Mouse (Mus musculus) cerebellum, postnatal 25 days (tissue): ENCODE results near the gene Cd151.

Source experiments
- DNase-seq, 2 experiments: peaks; one replicate each; pipeline ENCODE4 v3.0.0; 2021; ENCODE audit warnings: mixed read lengths in 2 of 2

The Cd151 gene

GRCm38 (mm10) chr7:141467230-141468030, at the start of gene Cd151:
TSS of gene Cd151 (plus strand) at chr7:141467392.
- DNase-seq, result peak; percentile 70 to 83

DNA sequence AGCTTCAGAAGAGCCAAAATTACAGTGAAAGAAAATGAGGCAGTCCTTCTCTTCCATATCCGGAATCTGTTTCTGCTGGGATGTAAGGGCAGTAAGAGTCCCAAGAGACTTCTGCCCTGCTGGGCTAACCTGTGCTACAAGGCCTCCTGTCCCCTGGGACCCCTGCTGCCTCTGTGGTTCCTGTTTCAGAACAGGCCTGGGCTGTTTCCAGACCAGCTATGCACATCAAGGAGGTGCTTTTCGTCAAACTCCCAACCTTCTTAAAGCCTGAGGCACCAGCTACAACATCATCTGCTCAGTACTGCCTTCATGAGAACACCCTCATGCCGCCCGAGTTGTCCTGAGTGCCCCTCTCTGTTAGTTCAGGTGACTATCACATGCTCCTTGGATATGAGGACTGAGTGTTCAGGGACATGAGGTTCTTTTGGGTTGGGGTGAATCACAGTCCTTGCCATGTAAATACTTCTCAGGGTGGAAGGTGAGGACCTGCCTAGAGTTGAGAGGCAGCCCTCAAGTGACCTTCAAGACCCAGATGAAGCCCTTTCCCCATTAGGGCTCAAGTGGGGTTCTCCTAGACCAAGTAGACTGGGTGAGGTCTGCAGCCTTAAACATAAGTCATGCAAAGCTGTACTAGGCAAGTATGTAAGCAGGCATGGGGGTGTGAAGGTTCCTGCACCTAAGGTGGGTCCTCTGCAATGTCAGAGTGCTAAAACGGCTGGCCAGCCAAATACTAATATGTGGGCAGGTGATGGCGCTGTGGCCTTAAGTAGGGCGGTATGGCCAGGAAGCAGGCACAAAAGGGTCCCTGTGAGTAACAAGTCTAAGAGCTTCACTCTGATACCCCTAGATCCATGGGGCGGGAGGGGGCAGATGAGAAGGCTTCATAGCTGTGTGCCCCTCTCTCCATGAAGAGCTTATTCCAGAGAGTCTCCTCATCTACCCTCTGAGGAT, 49.2 kb upstream of the Cd151 start:
- peak in 1 of 2 experiments; percentile 47 for DNase-seq

GRCm38 (mm10) chr7:141418970-141419369, 48.2 kb upstream of the Cd151 start:
- peak; percentile 53 to 76 for DNase-seq

DNA sequence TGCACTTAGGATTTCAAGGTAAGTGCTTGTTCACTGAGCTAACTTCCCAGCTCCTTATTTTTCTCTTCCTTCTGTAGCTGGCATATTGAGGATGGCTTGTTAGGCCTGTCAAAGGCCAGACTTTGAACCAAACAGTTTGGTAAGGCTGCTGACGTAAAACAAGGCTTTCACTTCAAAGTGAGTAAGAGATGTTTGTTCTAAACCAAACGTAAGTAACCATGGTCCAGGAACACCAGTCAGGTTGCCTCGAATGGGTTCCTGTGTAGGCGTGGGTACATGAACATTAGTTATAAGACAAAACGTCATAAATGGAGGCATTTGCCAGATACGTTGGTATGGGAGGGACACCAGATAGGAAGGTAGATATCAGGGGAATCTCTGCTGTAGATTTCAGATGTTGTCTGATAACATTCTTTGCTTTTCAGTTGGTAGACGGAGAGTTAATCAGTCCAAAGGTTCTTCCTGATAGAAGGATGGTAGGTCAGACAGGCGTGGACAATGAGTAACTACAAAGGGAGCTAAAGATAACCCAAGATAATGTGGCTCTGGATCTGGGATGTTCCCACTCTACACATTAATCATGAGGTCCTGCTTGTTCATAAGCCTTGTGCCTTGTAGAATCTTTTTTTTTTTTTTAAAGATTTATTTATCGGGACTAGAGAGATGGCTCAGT, 47.0 kb upstream of the Cd151 start:
- no peak for DNase-seq

- DNase-seq, result no peak
These were observed 43.4 kb upstream of the Cd151 start for GRCm38 (mm10) chr7:141423811-141424210.

DNA sequence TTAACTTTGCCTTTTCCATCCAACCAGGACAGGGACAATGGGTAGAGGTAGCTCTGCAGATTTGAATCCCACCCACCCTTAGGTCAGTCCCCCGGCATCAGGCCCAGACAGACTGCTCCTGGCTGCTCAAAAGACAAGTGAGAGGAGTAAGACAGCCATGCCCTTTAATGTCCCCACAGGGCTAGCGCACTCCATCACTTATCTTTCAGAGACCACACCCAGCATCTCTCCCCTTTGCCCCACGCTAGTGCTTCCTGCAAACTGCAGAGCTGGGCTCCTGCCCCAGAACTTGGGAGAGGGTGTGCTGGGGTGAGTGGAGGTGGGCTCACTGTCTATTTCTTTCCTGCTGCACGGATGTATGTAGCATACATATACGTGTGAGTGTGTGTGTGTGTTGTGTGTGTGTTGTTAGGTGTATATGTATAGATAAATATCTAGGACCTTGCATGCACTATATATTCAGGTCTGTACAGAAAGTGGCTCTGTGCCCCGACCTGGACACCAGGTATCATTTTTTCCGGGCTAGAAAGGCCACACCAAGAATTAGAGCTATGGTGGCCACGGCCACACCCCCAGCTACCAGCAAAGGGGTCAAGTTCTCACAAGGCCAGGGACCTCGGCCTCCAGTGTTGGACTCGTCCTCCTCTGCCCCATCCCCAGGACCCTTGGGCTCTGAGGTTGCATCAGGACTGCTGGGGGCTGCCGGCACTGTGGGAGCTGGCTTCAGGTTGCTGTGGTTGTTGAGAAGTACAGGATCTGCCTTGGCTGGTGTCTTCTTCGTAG, 40.1 kb upstream of the Cd151 start:
- peak in 1 of 2 experiments; percentile 35 for DNase-seq

GRCm38 (mm10) chr7:141428701-141429100, 38.5 kb upstream of the Cd151 start:
- DNase-seq, result peak; percentile 53 to 57

DNA sequence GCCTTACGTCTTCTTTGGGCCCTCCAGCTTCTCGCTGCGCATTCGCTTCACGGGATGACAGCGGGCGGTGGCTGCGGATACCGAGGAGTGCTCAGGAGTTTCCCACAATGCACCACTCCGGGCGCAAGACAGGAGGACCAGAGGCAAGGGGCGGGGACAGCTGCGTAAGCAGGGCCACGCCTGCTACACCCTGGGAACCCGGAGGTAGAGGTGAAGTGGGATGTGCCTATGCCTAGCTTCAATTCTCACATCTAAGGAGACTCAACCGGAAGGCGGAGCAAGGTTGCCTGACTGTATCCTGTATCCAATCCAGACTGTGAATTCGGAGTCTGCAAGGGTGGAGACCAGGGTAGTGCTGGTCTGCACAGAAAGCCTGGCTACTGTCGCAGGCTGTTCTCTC, 37.9 kb upstream of the Cd151 start, which contains the start of gene Cend1:
Gene Cend1 (minus strand): TSS at position 182 of the 400 bp plus-strand sequence.
- DNase-seq, result peak; percentile 92 to 95

DNA sequence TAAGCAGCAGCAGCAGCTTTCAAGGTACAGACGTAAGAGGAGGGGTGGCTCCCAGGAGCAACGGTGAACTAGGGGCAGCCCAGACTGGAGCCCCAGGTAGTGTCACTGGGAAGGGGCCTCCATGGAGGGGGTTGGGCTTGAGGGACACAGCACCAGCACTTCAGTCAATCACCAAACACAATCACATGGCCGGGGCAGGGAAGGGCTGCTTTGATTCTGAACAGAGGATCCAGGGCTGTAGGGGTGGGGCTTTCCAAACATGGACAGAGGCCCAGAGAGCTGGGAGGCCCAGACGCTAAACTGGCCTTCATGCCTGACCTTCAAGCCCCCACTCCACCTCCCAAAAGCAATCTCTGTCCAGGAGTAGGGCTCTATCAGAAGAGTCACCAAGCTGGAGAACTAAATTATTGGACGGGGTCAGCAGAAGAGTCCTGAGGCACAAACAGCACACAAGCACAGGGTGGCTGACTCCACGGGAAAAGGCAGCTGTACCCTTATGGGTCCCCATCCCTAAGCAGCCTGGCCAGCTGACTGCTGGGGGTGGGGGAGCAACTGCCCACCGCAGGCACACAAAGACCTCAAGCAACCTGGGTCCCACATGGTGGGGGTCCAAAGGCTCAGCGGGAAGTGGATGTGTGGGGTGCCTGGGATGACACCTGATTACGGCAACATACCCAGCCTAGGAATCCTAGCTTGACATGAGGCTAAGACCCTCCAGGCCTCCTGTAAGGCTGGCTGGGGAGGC, 37.2 kb upstream of the Cd151 start:
- DNase-seq, result peak; percentile 33 to 45

DNA sequence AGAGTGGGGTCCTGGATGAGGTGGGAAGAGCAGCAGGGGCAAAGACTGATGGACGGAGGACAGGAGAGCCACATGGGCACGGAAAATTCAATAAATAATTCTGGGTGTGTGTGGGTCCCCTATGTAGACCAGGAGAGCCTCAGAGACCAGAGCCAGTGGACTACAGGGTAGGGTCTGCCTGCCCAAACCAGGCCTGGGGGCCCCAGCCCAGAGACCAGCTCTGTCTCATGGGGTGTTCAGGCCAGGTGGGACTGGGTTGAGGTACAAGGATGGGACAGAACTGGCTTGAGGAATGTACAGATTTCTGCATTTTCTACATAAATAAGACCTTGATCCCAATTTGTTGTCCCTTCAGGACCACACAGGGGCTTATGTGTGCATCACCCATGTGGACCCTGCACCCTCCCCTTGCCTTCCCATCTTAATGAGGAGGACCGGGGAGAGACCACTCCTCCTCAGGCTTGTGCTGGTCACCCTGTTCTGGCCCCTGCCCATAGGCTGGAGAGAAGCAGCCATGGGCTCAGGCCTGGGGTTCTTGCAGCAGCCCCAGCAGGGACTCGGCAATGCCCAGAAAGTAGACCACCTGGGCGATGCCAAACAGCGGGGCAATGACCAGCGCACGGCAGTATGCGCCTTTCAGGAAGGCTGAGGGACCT, 36.5 kb upstream of the Cd151 start:
- peak; percentile 39 to 42 for DNase-seq

DNA sequence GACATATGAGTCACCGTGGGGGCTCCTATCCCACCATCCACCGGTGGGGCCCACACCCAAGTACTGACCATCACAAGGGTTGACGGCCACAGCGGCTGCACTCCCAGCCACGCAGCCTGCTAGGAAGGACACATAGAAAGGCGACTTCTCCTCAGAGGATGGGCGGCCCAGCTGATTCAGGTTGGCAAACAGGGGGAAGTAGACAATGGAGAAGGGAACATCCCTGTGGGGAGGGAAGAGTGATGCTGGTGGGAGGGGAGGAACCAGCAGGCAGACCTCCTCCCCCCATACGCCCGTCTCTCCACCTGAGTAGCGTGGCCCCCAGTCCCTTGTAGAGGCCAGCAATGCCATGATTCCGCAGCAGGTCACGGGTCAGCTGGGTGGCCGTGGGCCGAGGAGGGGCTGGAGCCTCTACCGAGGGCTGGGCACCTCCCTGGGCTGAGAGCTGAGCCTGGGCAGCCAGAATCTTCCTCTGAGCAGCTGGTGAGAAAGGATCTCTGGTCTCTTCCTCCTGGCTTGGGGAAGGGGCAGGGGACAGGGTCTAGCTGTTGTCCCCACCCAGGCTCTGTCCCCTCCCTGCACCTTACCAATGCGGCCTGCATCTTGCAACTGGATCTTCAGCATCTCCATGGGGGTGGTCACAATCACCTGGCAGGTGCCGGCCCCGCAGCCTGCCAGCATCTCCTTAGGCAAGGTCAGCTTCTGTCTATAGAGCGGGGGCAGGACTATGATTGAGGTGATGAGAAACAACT, 35.6 kb upstream of the Cd151 start:
- peak in 1 of 2 experiments; percentile 47 for DNase-seq

GRCm38 (mm10) chr7:141432186-141432611, 35.0 kb upstream of the Cd151 start:
- peak; percentile 70 to 78 for DNase-seq

DNA sequence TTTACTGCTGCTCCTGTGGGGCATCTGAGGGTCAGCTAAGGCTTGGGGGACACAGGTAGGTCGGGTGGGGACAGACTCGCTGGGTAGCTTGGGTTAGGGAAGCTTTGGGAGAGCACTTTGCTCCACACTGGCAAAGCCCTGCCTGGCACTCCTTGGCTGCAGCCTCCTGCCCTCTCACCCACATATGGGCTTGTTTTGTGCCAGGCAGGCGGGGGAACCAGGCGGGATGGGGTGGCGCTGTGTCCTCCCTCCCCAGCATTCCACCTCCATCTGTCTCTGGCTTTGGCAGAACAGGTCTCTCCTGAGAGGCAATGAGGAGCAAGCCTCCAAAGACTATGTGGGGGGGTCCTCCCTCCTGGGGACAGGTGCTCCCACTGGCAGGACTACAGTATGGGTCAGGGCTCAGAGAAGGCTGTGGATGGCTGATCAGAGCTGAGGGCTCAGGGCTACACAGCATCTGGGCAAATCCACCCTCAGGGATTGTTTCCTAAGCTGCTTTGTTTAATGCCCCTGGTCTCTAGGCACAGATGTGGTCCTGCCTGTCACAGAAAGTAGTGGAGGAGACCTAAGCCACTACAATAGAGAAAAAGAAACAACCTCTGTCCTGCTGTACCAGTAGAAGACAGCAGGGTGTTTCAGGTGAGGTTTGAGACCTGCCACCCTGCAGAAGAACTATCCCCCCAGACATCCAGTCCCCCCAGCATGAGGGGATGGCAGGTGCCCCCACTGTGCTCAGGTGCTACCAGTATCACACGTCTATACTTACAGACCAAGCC, 34.3 kb upstream of the Cd151 start:
- DNase-seq, result peak; percentile 92 to 95

- peak; percentile 66 to 68 for DNase-seq
These were observed 33.4 kb upstream of the Cd151 start for GRCm38 (mm10) chr7:141433517-141434400.

DNA sequence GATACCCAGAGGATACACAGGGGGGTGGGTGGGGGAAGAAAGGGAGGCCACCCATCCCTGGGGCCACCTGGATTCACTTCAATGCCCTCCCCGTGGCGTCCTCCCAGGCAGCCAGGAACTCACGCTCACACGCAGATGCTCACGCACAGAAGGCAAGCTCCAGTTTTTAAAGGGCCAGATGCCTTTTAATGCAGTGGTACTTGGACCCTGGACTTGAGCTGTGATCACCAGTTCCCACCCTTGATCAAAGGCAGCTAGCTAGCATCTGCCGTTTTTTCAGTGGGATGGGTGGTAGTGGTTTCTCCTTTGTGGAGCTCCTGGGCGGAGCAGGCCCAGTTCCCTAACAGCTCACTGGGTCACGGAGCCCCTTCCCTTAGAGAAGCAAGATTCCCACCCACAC, 32.7 kb upstream of the Cd151 start:
- DNase-seq, result peak; percentile 86 to 89

GRCm38 (mm10) chr7:141435129-141435855, 31.9 kb upstream of the Cd151 start:
- DNase-seq, result peak; percentile 82 to 87

DNA sequence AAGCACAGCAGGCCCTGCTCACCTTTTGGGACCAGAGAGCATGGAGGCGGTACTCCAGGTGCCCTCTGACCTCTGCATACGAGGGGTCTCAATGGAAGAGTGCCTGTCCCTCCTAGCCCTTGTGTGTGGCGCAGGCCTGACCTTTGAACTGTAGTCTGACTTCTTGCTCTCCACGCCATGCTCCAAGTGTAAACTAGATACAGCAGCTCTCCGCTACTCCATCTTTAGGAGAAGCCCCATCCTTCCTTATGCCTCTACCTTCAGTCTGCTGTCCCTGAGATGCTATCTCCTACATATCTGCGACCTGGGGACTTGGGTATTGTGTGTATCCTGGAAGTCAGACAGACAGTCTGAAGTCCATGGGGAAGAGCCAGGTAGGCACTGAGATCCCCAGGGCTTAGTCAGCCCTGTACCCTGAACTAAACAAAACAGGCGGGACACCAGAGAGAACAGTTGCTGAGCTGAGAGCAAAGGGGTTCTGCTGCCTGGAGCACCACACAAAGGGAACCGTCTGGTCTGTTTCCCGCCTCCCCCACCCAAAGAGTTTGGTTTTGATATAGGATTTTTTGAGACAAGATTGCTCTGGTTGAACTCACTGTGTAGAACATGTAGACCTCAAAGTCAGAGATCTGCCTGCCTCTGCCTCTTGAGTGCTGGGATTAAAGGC, 31.2 kb upstream of the Cd151 start:
- peak; percentile 12 to 40 for DNase-seq
